Mouse (Mus musculus) thymus, postnatal 10 days (tissue): ENCODE data around the gene Glce.

Experiments
- DNase-seq, 2 experiments: peaks; one replicate each; pipeline ENCODE4 v3.0.0; 2021; ENCODE audit warnings: low spot score in 2 of 2

Glce gene

DNA sequence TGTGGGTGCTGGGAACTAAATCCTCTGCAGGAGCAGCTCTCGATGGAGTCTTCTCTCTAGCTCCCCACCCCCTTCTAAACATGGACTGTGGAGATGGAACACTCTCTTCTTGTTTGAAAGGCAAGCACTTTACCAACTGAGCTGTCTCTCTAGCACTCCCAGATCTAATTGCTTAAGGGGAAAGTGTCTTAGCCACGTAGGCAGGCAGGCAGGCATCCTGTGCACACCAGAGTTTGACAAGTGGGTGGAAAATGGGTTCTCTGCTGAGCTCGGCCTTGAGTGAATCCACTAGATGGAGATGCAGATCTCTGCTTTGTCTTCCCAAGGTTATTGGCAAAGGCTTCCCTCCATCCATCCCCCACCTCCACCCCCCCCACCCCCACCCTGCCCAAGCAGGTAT lies 94.4 kb downstream of the Glce start:
- DNase-seq = no peak

DNA sequence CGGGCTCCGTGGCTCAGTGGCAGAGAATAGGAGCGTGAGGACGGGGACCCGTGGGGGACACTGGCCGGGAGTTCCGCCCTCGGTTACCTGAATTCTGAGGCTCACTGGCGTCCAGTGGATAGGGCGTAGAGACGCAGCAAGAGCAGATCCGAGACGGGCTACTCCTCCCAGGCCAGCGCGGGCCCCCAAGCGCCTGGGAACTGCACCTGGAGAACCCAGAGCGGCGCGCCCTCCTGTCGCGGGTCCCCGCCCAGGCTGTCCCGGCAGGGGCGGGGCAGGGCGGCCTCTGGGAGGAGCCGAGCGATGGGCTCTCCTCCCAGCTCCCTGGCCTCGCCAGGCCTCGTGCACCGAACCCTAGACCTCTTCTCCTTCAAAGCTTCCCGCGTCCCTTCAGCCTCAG lies 95.9 kb downstream of the Glce start, which contains the start of gene Paqr5:
Paqr5 (minus strand) TSS at position 257 of the 400 bp plus-strand sequence.
- DNase-seq = peak; percentile 16 to 51

DNA sequence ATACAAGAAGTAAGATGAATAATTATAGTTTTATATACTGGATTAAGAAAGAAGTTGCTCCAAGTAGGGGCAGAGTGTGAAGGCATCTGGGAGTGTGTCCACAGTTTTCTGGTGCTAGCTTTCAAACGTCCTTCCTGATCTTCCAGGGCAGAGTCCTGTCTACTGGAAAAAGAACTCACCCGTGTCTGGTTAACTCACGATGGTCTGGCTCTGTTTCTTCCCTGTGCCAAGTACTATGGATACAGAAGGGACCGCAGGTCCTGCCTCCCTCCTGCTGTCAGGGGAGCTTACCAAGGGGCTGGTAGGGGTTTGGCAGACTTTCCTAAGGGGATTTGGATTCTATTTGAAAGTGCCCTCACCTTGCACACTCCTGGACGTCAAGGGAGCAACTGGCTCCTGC lies 97.4 kb downstream of the Glce start:
- DNase-seq = no peak

DNA sequence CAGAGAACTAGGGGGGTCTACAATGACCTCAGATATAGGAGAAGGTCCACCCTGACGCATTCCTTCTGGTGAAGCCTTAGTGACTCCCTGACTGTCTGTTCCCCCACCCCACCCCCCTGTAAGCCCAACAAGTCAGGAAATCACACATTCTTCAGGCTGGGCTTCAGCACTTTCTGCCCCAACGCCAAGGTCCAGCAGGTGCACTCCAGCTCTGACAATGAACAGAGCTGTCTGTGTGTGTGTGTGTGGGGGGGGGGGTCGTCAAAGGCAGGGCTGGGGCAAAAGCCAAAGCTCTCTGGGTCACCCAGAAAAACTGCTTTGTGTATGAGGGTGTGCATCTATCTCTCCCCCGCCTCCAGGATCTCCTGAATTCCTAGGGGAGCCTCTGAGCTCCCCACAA lies 98.6 kb downstream of the Glce start:
- no peak for DNase-seq

DNA sequence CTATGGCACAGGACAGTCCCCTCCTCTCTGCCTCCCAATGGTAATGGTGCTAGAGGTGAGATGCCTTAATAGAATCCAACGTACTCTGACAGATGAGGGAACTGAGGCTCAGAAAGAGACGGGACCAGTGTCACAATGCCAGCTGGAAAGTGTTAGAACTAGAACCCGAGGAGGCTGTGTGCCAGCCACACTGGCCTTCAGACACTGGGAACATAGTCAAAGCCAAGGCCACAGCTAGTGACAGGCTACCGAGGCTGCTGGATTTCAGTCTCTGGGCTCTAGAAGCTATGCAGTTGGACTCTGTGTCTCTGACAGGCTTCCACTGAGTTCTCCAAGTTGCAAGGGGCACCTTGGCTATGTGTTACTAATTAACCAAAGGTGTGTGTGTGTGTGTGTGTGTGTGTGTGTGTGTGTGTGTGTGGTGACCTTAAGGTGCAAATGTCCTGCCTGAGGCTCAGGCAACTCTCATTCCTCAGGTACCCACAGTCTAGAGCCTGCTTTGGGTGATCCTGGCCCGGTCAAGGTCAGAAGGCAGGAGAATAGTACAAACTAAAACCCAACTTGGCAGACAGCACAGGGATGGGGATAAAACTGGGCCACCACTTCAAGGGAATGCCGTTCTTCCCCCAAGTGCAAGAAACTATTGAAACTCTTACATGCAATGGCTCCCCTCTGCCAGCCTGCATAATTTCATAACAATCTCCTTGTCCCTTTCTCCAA lies 99.3 kb downstream of the Glce start:
- no peak for DNase-seq

DNA sequence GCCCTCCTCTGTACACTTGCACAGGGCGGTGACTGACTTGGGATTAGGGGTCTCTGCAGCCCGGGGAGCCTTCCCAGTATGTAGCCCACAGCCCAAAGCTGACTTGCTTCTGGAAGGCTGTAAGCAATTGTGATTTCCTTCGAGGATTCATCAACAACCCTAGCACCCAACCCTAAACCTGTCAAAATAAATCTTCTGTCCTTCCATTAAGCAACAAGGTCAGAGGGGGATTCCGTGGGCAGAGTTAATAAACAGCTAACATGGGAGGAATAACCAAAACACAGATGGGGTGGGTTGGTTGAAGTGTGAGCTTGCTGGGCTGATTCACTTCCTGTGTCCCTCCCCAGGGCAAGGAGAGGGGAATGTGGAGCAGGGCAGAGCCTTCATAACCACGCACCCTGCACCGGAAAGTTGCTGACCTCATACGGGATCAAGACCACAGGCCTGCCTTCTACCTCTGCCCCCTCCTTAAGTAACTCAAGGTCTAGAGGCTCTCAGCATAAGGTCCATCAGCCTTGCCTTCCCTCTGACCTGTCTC lies 100.8 kb downstream of the Glce start:
- DNase-seq = no peak

DNA sequence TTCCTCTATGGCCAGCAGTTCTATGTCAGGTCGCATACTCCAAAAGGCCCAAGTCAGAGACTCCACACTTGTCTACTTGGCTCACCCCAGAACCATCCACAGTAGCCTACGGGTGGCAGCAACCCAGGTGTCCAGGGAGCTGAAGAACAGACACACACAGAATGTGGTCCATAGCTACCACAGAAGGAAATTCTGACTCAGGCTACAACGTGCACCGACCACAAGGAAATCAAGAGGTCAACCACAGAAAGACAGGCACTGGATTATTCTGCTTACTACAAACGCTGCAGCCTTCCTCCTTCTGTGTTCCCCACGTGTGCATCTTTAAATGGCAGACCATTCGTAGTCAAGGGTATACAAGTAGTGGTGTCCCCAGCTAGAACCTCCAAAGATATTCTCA lies 102.2 kb downstream of the Glce start:
- no peak for DNase-seq

DNA sequence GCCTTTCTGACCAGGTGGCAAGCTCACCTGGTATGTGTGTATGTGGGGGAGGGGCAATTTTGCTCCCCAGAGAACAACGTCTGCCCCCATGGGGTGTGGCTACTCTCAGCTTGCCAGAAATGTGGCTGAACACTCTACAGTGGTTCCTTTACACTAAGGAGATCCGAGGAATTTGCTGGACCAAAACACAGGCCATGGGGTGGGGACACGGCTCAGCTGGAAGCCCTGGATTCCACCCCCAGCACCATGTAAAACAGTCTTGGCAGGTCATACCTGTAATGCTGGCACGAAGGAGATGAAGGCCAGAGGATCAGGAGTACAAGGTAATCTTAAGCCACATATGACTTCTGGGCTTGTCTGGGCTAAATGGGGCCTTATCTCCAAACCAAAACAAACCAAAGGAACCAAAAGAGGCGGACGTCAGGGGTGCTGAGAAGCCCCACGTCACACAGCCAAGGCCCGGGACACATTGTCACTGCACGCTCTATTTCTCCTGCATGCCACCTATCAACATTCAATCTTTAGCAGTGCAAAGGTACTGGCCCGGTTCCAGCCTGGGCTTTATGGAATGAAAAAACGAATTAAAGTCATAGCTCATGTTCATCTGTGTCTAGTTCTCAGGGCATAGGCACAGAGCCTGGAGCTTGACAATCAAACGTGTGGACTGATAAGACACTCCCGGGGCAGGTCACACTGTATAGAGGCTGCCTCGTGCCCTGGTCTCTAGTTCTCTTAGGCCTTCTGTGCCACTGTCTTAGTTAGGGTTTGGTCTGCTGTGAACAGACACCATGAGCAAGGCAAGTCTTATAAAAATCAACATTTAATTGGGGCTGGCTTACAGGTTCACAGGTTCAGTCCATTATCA lies 104.0 kb downstream of the Glce start:
- DNase-seq = no peak

DNA sequence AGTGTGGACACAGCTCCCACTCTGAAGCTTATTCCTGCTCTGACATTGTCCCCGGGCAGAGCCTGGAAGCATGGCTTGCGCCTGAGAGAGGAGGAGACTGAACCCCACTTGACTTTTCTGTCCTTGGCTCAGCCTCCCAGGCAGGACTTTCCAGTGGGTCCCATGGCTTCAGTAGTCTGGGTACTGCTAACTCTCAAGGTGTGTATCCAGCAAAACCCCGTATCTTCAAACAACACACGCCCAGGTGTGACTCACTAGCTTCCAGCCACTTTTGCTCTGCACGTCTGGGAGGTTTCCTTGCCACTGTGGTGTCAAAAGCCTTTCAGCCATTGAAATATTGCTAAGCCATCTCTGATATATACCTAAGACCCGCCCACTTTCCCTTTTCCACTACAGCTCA lies 105.1 kb downstream of the Glce start:
- no peak for DNase-seq

DNA sequence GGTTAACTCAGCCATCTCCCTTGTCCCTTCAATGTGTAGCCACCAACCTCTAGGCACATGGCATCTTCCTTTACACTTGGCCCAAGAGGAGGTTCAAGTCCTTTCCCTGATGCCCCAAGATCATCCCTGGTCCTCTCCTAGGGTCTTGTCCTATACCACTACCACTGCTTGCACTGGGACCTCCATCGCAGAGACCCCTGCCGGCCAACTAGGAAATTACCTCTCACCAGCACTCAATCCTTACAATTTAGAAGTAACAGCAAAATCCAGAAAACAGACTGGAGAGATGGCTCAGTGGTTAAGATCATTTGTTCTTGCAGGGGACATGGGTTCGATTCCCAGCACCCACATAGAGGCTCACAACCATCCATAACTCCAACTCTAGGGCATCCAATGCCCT lies 107.0 kb downstream of the Glce start:
- peak in 1 of 2 experiments; percentile 14 for DNase-seq

DNA sequence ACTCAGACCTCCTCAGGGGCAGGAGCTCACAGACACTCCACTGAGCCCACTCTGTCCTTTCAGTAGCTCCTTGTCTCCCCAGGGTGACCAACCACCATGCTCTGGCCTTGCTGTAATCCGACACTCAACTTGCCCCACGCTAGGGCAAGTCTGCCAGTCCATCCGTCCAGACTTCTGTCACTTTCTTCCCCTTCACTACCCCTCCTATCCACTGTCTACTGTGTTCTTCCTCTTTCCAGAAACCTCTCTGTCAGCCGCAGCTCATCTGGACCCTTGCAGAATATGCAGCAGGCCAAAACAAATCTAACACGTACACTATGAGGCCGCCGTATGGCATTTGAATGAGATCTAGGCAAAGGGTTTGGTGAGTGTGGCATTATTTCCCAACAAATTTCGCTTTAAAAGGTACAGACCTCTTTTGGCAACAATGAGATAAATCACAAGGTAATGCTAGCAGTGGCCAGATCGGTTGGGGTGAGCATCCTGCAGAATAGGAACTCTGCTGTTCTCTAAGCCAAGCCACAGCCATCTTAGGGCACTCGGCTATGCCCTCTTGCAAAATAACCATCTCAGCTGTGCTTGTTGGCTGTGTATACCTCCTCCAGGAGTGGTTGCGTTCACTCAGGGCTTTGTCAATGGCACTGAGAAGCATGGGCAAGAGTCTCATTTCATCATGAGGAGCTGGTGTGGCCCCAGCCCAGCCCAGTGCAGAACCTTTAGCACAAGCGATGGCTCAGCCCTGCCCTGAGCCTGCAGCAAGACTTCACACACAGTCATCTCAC lies 108.9 kb downstream of the Glce start:
- DNase-seq = no peak

DNA sequence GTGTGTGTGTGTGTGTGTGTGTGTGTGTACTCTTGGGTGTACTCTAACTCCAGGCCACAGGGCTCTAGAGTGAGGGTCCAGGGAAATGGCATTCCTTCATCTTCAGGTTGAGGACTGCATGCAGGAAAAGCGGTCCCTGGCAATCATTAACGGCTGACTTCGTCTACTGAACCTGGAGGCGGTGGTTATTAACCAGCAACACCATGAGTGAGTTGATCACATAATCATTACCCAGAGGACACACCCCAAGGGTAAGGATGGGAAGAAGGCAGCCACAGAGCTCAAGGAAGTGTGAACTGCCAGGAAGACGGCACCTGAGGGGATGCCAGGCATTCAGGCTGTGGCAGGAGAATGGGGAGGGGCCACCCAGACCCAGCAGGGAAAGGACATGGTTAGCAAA lies 114.1 kb downstream of the Glce start:
- DNase-seq = no peak
